Mouse (Mus musculus): Measurements from ENCODE around the gene Pnmal2. TPM values are rescaled to one million over a fixed set of nuclear protein-coding genes. Genes with fewer than 3 reads are reported as not detected.
"Not testable (repeated sequence)": the region's sequence is repeated elsewhere in the genome, so short reads cannot be mapped to it uniquely, and the experiment has no call there.

The Pnmal2 gene
- total RNA-seq, 2 experiments from 2014 or later: 348 to 373 TPM

GRCm38 (mm10) chr7:16950861-16951635 is 6.6 kb downstream of the Pnmal2 start:
- Histone ChIP-seq H3K27ac (peak overlapping the region; percentile 98), H3K4me3 (no peak overlapping the region)
- TF ChIP-seq CTCF (conservative IDR thresholded peaks at IDR 0.05): peak; percentile 93
- DNase-seq (ENCODE audit: low spot score in 2 of 2): peak; percentile 89 to 94

- H3K4me3 ChIP-seq; DNase-seq (ENCODE audit: low spot score in 2 of 2); H3K27ac ChIP-seq: not testable (repeated sequence)
Measured at GRCm38 (mm10) chr7:16953776-16954175, 9.3 kb downstream of the Pnmal2 start.

DNA sequence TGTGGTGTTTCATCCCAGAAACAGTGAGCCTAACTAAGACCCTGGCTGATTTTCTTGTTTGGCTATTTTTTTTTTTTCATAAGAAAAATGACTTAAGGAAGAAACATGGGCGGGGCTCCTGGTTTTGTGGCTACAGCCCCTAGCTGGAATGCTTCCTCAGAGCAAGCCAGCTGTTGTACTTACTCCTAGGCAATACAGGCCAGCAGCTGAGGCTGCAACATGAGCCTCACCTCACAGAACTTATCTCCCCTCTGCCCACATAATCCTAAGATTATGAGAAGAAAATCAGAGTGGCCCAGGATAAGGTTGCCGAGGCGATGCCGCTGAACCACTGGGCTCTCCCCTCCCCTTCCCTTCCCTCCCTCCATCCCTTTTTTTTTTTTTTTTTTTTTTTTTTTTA is 11.2 kb downstream of the Pnmal2 start:
- Histone ChIP-seq H3K4me3 (no peak overlapping the region), H3K27ac (peak overlapping the region; percentile 99)
- no peak for TF ChIP-seq CTCF (conservative IDR thresholded peaks at IDR 0.05)
- DNase-seq (ENCODE audit: low spot score in 2 of 2): no peak

DNA sequence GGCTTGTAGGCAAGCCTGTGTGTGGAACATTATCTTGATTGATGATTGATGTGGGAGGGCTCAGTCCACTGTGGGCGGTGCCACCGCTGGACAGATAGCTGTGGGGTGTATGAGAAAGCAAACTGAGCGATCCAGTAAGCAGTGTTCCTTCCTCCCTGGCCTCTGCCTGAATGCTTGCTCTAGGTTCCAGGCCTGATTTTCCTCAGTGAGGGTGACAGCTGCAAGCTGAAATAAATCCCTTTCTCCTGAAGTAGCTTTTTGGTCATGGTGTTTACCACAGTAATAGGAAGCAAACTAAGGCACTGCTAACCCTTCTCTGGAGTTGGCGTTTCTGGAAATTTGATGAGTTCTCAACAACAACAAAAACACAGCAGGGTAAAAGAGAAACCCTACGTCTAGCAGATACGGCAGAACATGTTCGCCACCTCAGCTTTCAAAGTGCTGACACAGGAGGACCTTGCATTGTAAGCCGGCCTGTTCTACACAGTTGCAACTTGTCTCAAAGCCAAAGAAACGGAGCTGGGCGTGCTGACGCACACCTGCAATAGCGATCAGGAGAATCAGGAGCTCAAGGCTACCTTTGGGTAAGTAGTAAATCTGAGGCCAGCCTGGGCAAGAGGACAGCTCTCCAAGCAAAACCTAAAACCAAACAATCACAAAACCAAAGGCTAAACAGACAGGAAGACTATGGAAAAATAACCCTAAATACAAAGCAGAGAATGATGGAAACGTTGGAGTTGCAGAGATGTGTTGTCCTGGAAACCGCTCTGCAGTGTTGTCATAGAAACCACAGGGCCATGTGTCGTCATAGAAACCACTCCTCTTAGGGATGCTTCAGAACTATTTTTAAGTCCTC is 12.2 kb downstream of the Pnmal2 start:
- peak overlapping the region; percentile 14 for H3K4me3 ChIP-seq
- TF ChIP-seq CTCF (conservative IDR thresholded peaks at IDR 0.05): no peak
- peak overlapping the region; percentile 99 for H3K27ac ChIP-seq
- peak; percentile 65 to 85 for DNase-seq (ENCODE audit: low spot score in 2 of 2)

GRCm38 (mm10) chr7:16959539-16960187 is 15.2 kb downstream of the Pnmal2 start, which contains the start of gene Pnmal1:
Gene Pnmal1, plus strand, starts transcription at chr7:16959679.
- DNase-seq (ENCODE audit: low spot score in 2 of 2): peak; percentile 93 to 95
- no peak for TF ChIP-seq CTCF (conservative IDR thresholded peaks at IDR 0.05)
- peak within 1 kb of the TSS; percentile 99 for H3K27ac ChIP-seq
- H3K4me3 ChIP-seq: peak within 1 kb of the TSS; percentile 71

DNA sequence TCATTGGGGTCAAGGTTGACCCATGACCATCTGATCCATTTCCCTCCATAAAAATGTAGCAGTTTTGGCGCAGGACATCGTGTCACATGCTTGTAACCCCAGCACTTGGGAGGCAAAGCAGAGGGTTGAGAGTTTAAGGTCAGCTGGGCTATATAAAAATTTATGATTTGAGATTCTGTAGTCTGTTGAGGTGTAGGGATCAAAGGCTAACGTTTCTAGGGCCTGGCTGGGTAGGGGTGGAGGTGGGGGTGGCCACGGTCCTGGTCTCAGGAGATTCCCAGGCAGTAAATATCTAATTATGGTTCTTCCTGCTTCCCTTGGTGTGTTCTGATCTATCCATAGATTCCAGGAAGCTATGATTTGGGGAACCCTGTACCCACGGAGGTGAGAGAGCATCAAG is 17.2 kb downstream of the Pnmal2 start:
- H3K27ac ChIP-seq: peak overlapping the region; percentile 99; the same call in 1 of the 2 replicates
- peak overlapping the region; percentile 71; the same call in 1 of the 2 replicates for H3K4me3 ChIP-seq
- TF ChIP-seq CTCF (conservative IDR thresholded peaks at IDR 0.05): no peak
- no peak for DNase-seq (ENCODE audit: low spot score in 2 of 2)

DNA sequence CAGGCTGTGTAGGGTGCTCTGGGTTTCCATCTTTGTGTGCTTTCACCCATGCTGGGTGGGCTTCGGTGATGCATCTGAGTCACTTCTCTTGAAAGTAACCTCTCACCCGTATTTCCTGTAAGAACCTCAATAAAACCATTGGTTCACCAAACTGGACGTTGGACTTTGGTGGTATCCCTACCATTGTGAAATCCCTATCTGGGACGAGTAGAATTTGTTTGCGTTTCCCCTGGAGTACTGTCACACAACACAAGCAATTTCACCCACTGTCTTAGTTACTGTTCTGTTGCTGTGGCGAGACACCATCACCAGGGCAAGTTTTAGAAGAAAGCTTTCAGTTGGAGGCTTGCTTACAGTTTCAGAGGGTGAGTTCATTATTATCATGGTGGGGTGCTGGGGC is 23.9 kb downstream of the Pnmal2 start:
- TF ChIP-seq CTCF (conservative IDR thresholded peaks at IDR 0.05): no peak
- no peak overlapping the region for H3K27ac ChIP-seq

GRCm38 (mm10) chr7:16971160-16971559 is 26.7 kb downstream of the Pnmal2 start:
- no peak overlapping the region for H3K27ac ChIP-seq
- no peak overlapping the region for H3K4me3 ChIP-seq
- no peak for DNase-seq (ENCODE audit: low spot score in 2 of 2)
- no peak for TF ChIP-seq CTCF (conservative IDR thresholded peaks at IDR 0.05)

More for the DNA sequence above, 23.9 kb downstream of the Pnmal2 start:
- H3K4me3 ChIP-seq: no peak overlapping the region
- no peak for DNase-seq (ENCODE audit: low spot score in 2 of 2)

GRCm38 (mm10) chr7:16974018-16974417 is 29.5 kb downstream of the Pnmal2 start:
- TF ChIP-seq CTCF (conservative IDR thresholded peaks at IDR 0.05): no peak
- peak overlapping the region; percentile 51 for H3K27ac ChIP-seq
- H3K4me3 ChIP-seq: no peak overlapping the region
- no peak for DNase-seq (ENCODE audit: low spot score in 2 of 2)

GRCm38 (mm10) chr7:16976298-16976697 is 31.8 kb downstream of the Pnmal2 start:
- no peak overlapping the region for H3K27ac ChIP-seq
- no peak overlapping the region for H3K4me3 ChIP-seq
- no peak for DNase-seq (ENCODE audit: low spot score in 2 of 2)
- TF ChIP-seq CTCF (conservative IDR thresholded peaks at IDR 0.05): no peak

- H3K27ac ChIP-seq: no peak overlapping the region
- TF ChIP-seq CTCF (conservative IDR thresholded peaks at IDR 0.05): no peak
- no peak overlapping the region for H3K4me3 ChIP-seq
- DNase-seq (ENCODE audit: low spot score in 2 of 2): no peak
Measured at GRCm38 (mm10) chr7:16978173-16978572, 33.7 kb downstream of the Pnmal2 start.

DNA sequence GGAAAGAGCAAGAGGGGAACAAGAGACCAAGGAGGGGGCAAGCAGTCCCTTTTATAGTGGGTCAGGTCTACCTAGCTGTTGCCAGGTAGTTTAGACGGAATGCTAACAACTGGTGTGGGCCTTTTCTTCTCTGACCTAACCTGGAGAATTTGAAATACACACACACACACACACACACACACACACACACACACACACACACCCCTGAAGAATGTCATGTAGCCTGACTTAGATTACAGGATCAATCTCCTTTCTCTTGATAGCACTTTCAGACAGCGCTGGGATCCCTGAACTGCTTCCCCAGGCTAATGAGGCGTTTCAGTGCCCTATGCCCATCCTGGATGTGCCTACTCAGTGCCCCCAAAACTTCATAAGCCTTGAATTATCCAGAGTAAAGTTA is 34.1 kb downstream of the Pnmal2 start:
- no peak for DNase-seq (ENCODE audit: low spot score in 2 of 2)
- Histone ChIP-seq H3K27ac (no peak overlapping the region), H3K4me3 (no peak overlapping the region)
- no peak for TF ChIP-seq CTCF (conservative IDR thresholded peaks at IDR 0.05)

DNA sequence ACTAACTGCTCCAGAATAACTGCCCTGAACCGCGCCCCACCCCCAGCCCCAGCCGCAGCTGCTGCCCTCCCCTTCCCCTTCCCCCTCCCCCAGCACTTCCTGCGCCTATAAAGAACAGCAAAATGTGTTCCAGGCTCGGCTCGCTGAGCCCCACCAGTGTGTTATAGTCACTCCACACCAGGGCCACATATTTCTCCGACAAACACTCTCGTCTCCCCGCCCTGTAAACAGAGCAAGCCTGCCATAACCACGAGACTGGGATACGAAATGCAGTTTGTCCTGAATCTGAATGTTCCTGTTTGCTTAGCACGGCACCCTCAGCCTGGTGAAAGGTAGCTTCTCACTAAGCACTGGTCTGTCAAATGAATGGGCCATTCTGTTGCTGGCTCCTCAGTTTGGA is 35.9 kb downstream of the Pnmal2 start:
- DNase-seq (ENCODE audit: low spot score in 2 of 2): no peak
- peak overlapping the region; percentile 43 for H3K4me3 ChIP-seq
- H3K27ac ChIP-seq: peak overlapping the region; percentile 93
- TF ChIP-seq CTCF (conservative IDR thresholded peaks at IDR 0.05): no peak

Data from layer of hippocampus, adult 2 months (tissue).